Mouse (Mus musculus) mammary gland, adult 2 months (tissue): ENCODE data around the gene Anxa11. TPM values are rescaled to one million over a fixed set of nuclear protein-coding genes. Genes with fewer than 3 reads are reported as not detected.

Source experiments
- polyA plus RNA-seq: library from polyadenylated mRNA; depleted of rRNA; stranded (reverse); fragments of >200 nt; gene quantifications from 2 replicates; pipeline ENCODE4 v1.2.3, GENCODE M21; 2012; ENCODE audit warnings: low replicate concordance; rRNA removed

Gene Anxa11
- polyA plus RNA-seq: 70.0 and 89.4 TPM in 2 replicates

GRCm38 (mm10) chr14:25841991-25842687 lies at the start of gene Anxa11:
TSS of gene Anxa11 (plus strand) at chr14:25842156.

GRCm38 (mm10) chr14:25903000-25903399 lies 61.0 kb downstream of the Anxa11 start, which contains the start of gene Plac9a:
TSS of gene Plac9a (minus strand) at chr14:25903100.

GRCm38 (mm10) chr14:25927562-25927881 lies 85.6 kb downstream of the Anxa11 start, which contains the start of gene Tmem254a:
TSS of gene Tmem254a (minus strand) at chr14:25927672.

Other genes starting within 250 kb of the Anxa11 start
- gene Ppif, start 148.0 kb upstream of the Anxa11 start, polyA plus RNA-seq: 66.3 and 76.9 TPM in 2 replicates
- gene Zcchc24, start 73.1 kb upstream of the Anxa11 start, polyA plus RNA-seq: 68.4 and 88.3 TPM in 2 replicates
- gene Plac9a, start 60.9 kb downstream of the Anxa11 start, polyA plus RNA-seq: 3.0 and 4.8 TPM in 2 replicates
- 4.3 and 11.9 TPM in 2 replicates for gene Tmem254a, start 85.5 kb downstream of the Anxa11 start, polyA plus RNA-seq
- gene Cphx1, start 96.1 kb downstream of the Anxa11 start, polyA plus RNA-seq: not detected in 2 replicates
- 0.63 and 1.7 TPM in 2 replicates for gene Duxbl1, start 136.4 kb downstream of the Anxa11 start, polyA plus RNA-seq
- 259 and 584 TPM in 2 replicates for gene Gm9780, start 200.6 kb downstream of the Anxa11 start, polyA plus RNA-seq
- 34.8 and 36.1 TPM in 2 replicates for gene Tmem254c, start 225.2 kb downstream of the Anxa11 start, polyA plus RNA-seq
- not detected in 2 replicates for gene Cphx2, start 239.4 kb downstream of the Anxa11 start, polyA plus RNA-seq
- not detected in 2 replicates for gene Cphx3, start 240.1 kb downstream of the Anxa11 start, polyA plus RNA-seq